Mouse (Mus musculus): ENCODE data around the gene Hist1h4c. TPM values are rescaled to one million over a fixed set of nuclear protein-coding genes. Genes with fewer than 3 reads are reported as not detected.
A peak's percentile ranks its signal among the peaks of the same experiment; 100 is the strongest.

Hist1h4c gene
- total and polyA plus RNA-seq, 3 experiments: 4.1 to 2,008 TPM; not detected in 1

DNA sequence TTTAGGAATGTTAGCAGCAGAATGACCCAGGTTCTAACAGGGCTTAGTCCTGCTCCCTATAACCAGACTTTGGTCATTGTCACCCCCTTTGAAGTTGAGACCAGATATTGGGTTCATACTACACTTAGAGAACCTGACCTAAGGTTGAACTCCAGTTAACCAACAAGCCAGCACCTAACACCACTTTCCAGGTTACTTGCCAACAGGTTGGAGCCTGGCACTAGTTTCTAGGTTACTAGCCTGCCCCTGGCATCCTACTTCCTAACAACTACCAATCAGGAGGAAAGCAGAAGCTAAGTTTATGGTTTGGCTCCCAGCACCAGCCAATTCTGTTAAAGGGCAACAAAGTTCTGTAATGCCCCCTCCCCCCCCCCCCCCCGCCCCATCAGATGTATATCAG is 27.0 kb upstream of the Hist1h4c start:
- Histone ChIP-seq H3K36me3 (ENCODE audit: control insufficient read depth in 1 of 2, insufficient read depth in 2 of 2, low read length in 2 of 2) (peaks cover 0 to 15% of the 10 kb centered on the region in 2 experiments; a peak in 2 of 4 replicates), H3K4me3 (ENCODE audit: control insufficient read depth in 1 of 2, insufficient read depth in 1 of 2, low read depth in 2 of 2, low read length in 2 of 2) (no peak overlapping the region), H3K27me3 (ENCODE audit: control insufficient read depth in 1 of 2, insufficient read depth in 2 of 2, low read length in 2 of 2) (no peaks in the 10 kb centered on the region), H3K9me3 (replicated peaks; ENCODE audit: insufficient read depth, low read length) (no peaks in the 10 kb centered on the region), H3K4me1 (ENCODE audit: control insufficient read depth in 1 of 2, insufficient read depth in 2 of 2, low read length in 2 of 2) (peaks cover 7 to 23% of the 10 kb centered on the region in 2 experiments), H3K27ac (ENCODE audit: control insufficient read depth, low read depth, low read length) (no peak overlapping the region), H3K79me2 (ENCODE audit: control insufficient read depth, insufficient read depth, low read length, poor library complexity) (no peaks in the 10 kb centered on the region), H3K9ac (ENCODE audit: control insufficient read depth, low read depth, low read length, poor library complexity, severe bottlenecking) (no peak overlapping the region; the same call in 1 of the 2 replicates)
- DNase-seq (ENCODE audit: low read depth, low spot score): peak; percentile 36
- TF ChIP-seq POLR2A (IDR thresholded peaks at IDR 0.05; ENCODE audit: control insufficient read depth in 1 of 2, insufficient read depth in 1 of 2, low read depth in 1 of 2, low read length in 2 of 2, poor library complexity in 1 of 2): no peak
- 0 out of 2 replicates have a peak, but pooled peaks have one; percentile 3 for TF ChIP-seq ETS1 (IDR thresholded peaks at IDR 0.05; ENCODE audit: low read depth, low read length)

DNA sequence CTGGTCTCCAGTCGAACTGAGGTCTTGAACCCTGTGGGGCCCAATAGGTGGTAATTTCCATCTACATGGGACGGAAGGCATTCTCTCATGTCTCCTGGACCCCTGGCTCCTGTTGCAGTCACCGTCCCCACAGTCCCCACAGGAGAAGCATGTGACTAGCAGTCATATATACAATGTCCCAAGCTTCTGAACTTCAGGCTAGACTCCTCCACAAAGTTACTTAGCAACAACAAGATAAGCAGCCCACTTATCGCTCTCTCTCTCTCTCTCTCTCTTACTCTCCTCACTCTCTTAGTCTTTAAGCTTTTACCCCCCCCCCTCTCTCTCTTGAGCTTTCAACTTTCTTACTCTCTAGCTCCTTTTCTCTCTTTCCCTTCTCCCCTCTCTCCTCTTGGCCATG is 26.0 kb upstream of the Hist1h4c start:
- peak; percentile 76 for DNase-seq (ENCODE audit: low read depth, low spot score)
- Histone ChIP-seq H3K27me3 (ENCODE audit: control insufficient read depth in 1 of 2, insufficient read depth in 2 of 2, low read length in 2 of 2) (no peaks in the 10 kb centered on the region), H3K9ac (ENCODE audit: control insufficient read depth, low read depth, low read length, poor library complexity, severe bottlenecking) (peak overlapping the region; percentile 50), H3K4me3 (ENCODE audit: control insufficient read depth in 1 of 2, insufficient read depth in 1 of 2, low read depth in 2 of 2, low read length in 2 of 2) (peak overlapping the region; percentile 40 to 43), H3K79me2 (ENCODE audit: control insufficient read depth, insufficient read depth, low read length, poor library complexity) (no peaks in the 10 kb centered on the region), H3K36me3 (ENCODE audit: control insufficient read depth in 1 of 2, insufficient read depth in 2 of 2, low read length in 2 of 2) (peaks cover 0 to 15% of the 10 kb centered on the region in 2 experiments; a peak in 2 of 4 replicates), H3K9me3 (replicated peaks; ENCODE audit: insufficient read depth, low read length) (no peaks in the 10 kb centered on the region), H3K4me1 (ENCODE audit: control insufficient read depth in 1 of 2, insufficient read depth in 2 of 2, low read length in 2 of 2) (peaks cover 7 to 23% of the 10 kb centered on the region in 2 experiments), H3K27ac (ENCODE audit: control insufficient read depth, low read depth, low read length) (peak overlapping the region; percentile 70)
- TF ChIP-seq MAFK (IDR thresholded peaks at IDR 0.05; ENCODE audit: borderline replicate concordance, low read depth, low read length) (no peak), TBP (IDR thresholded peaks at IDR 0.05; ENCODE audit: low read depth, low read length) (no peak), POLR2A (IDR thresholded peaks at IDR 0.05; ENCODE audit: control insufficient read depth in 1 of 2, insufficient read depth in 1 of 2, low read depth in 1 of 2, low read length in 2 of 2, poor library complexity in 1 of 2) (no peak), POLR2AphosphoS5 (IDR thresholded peaks at IDR 0.05; ENCODE audit: borderline replicate concordance, low read depth, low read length) (no peak), SMC3 (IDR thresholded peaks at IDR 0.05; ENCODE audit: low read depth, low read length) (no peak), SIN3A (IDR thresholded peaks at IDR 0.05; ENCODE audit: low read length) (peak; percentile 79), POLR2AphosphoS2 (IDR thresholded peaks at IDR 0.05; ENCODE audit: low read length) (no peak), NELFE (IDR thresholded peaks at IDR 0.05; ENCODE audit: low read depth, low read length) (no peak), ZC3H11A (IDR thresholded peaks at IDR 0.05; ENCODE audit: low read depth, low read length) (no peak), ZKSCAN1 (IDR thresholded peaks at IDR 0.05; ENCODE audit: low read depth, low read length) (no peak), HCFC1 (IDR thresholded peaks at IDR 0.05; ENCODE audit: low read depth, low read length) (peak; percentile 35; the same call in 1 of the 2 replicates), MYC (IDR thresholded peaks at IDR 0.05; ENCODE audit: low read depth, low read length) (peak; percentile 71), JUND (IDR thresholded peaks at IDR 0.05; ENCODE audit: low read depth, low read length) (peak; percentile 99), NRF1 (IDR thresholded peaks at IDR 0.05; ENCODE audit: insufficient read depth, low read depth, low read length, poor library complexity, severe bottlenecking) (no peak), UBTF (IDR thresholded peaks at IDR 0.05; ENCODE audit: borderline replicate concordance, insufficient read depth, low read depth, low read length) (no peak), CTCF (IDR thresholded peaks at IDR 0.05 in 2 of 3, conservative IDR thresholded peaks at IDR 0.05 in 1 of 3; ENCODE audit: control insufficient read depth in 1 of 3, insufficient read depth in 1 of 3, low read depth in 2 of 3, low read length in 3 of 3, poor library complexity in 1 of 3, severe bottlenecking in 1 of 3) (no peak), MXI1 (IDR thresholded peaks at IDR 0.05; ENCODE audit: low read depth, low read length) (peak; percentile 79), ZMIZ1 (IDR thresholded peaks at IDR 0.05; ENCODE audit: low read depth, low read length) (no peak), CHD2 (IDR thresholded peaks at IDR 0.05; ENCODE audit: low read length) (no peak), MYB (IDR thresholded peaks at IDR 0.05; ENCODE audit: low read depth, low read length) (no peak), MAZ (IDR thresholded peaks at IDR 0.05; ENCODE audit: low read depth, low read length) (peak; percentile 74; the same call in 1 of the 2 replicates), EP300 (IDR thresholded peaks at IDR 0.05; ENCODE audit: low read depth in 1 of 2, low read length in 2 of 2) (peak; percentile 69 to 84), USF2 (IDR thresholded peaks at IDR 0.05; ENCODE audit: borderline replicate concordance in 1 of 2, insufficient read depth in 1 of 2, low read depth in 1 of 2, low read length in 2 of 2) (no peak), ETS1 (IDR thresholded peaks at IDR 0.05; ENCODE audit: low read depth, low read length) (peak; percentile 74; the same call in 1 of the 2 replicates), KAT2A (conservative IDR thresholded peaks at IDR 0.05; ENCODE audit: low read depth, low read length) (no peak), MEF2A (IDR thresholded peaks at IDR 0.05; ENCODE audit: extremely low read depth, insufficient replicate concordance, low read depth, low read length, poor library complexity, severe bottlenecking) (no peak), GABPA (IDR thresholded peaks at IDR 0.05; ENCODE audit: low read depth, low read length) (no peak), RCOR1 (IDR thresholded peaks at IDR 0.05; ENCODE audit: low read depth, low read length) (peak; percentile 79), TAL1 (IDR thresholded peaks at IDR 0.05; ENCODE audit: low read length) (no peak), MAX (IDR thresholded peaks at IDR 0.05; ENCODE audit: low read length) (peak; percentile 70), E2F4 (IDR thresholded peaks at IDR 0.05; ENCODE audit: borderline replicate concordance, low read depth, low read length) (no peak)

Measured in MEL (cell line).